Mouse (Mus musculus): Measurements from ENCODE around the gene Ccni. TPM values are rescaled to one million over a fixed set of nuclear protein-coding genes. Genes with fewer than 3 reads are reported as not detected.

Ccni gene
- polyA plus RNA-seq, 1 experiment from 2014 or later = 142 TPM

GRCm38 (mm10) chr5:93172536-93172935, 33.8 kb downstream of the Ccni start:
- peaks cover 11 to 12% of the 10 kb centered on the region in 2 experiments; a peak in 3 of 4 replicates for H3K4me1 ChIP-seq (ENCODE audit: control insufficient read depth in 2 of 2, insufficient read depth in 2 of 2, low read length in 2 of 2)
- peak; percentile 63 for ATAC-seq (ENCODE audit: insufficient number of reproducible peaks, insufficient read depth, low FRiP score, low read depth)
- WGBS = 25% methylated on average over 6 of the region's 6 CpGs
- no peak overlapping the region for H3K4me3 ChIP-seq (ENCODE audit: control insufficient read depth in 1 of 2, insufficient read depth in 1 of 2, low read depth in 1 of 2, low read length in 2 of 2)
- peak overlapping the region; percentile 41 for H3K27ac ChIP-seq (replicated peaks in 1 of 2; ENCODE audit: control insufficient read depth in 1 of 2, insufficient read depth in 1 of 2, low read depth in 2 of 2, low read length in 2 of 2)
- H3K4me2 ChIP-seq (ENCODE audit: low read length) = peak overlapping the region; percentile 13; the same call in 1 of the 2 replicates
- no peaks in the 10 kb centered on the region for H3K9me3 ChIP-seq (ENCODE audit: control insufficient read depth, low read length)
- no peak overlapping the region for H3K9ac ChIP-seq (ENCODE audit: low read length)
- peaks cover 84% of the 10 kb centered on the region for H3K36me3 ChIP-seq (ENCODE audit: control insufficient read depth, insufficient read depth, low read length)
- no peaks in the 10 kb centered on the region for H3K27me3 ChIP-seq (ENCODE audit: control insufficient read depth, insufficient read depth, low read length)

DNA sequence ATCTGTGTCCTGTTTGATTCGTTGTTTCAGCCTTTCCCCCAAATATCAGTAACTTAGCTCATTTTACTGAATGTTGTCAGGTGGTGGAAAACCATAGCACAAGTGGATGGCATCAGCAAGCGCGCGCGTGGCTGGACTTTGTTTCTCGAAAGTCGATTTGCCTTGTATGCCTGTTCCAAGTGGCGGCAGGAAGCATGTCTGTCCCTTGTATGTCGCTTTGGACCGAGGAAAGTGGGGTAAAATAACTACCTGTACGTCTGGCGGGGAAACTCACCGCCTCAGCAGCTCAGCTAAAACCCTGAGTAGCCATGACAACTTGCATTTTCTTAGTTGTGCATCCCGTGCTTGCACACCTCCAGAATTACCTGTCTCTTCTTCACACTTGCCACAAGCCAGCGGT, 34.9 kb downstream of the Ccni start:
- Histone ChIP-seq H3K9ac (ENCODE audit: low read length) (no peak overlapping the region), H3K27ac (replicated peaks in 1 of 2; ENCODE audit: control insufficient read depth in 1 of 2, insufficient read depth in 1 of 2, low read depth in 2 of 2, low read length in 2 of 2) (no peak overlapping the region), H3K9me3 (ENCODE audit: control insufficient read depth, low read length) (no peaks in the 10 kb centered on the region), H3K4me1 (ENCODE audit: control insufficient read depth in 2 of 2, insufficient read depth in 2 of 2, low read length in 2 of 2) (peaks cover 11 to 12% of the 10 kb centered on the region in 2 experiments; a peak in 3 of 4 replicates), H3K27me3 (ENCODE audit: control insufficient read depth, insufficient read depth, low read length) (no peaks in the 10 kb centered on the region), H3K4me3 (ENCODE audit: control insufficient read depth in 1 of 2, insufficient read depth in 1 of 2, low read depth in 1 of 2, low read length in 2 of 2) (no peak overlapping the region), H3K36me3 (ENCODE audit: control insufficient read depth, insufficient read depth, low read length) (peaks cover 84% of the 10 kb centered on the region), H3K4me2 (ENCODE audit: low read length) (no peak overlapping the region)
- WGBS = 95% methylated on average over 15 of the region's 15 CpGs
- no peak for ATAC-seq (ENCODE audit: insufficient number of reproducible peaks, insufficient read depth, low FRiP score, low read depth)

GRCm38 (mm10) chr5:93168654-93169053, 37.6 kb downstream of the Ccni start:
- Histone ChIP-seq H3K36me3 (ENCODE audit: control insufficient read depth, insufficient read depth, low read length) (peaks cover 87% of the 10 kb centered on the region), H3K9me3 (ENCODE audit: control insufficient read depth, low read length) (no peaks in the 10 kb centered on the region), H3K27me3 (ENCODE audit: control insufficient read depth, insufficient read depth, low read length) (no peaks in the 10 kb centered on the region), H3K4me3 (ENCODE audit: control insufficient read depth in 1 of 2, insufficient read depth in 1 of 2, low read depth in 1 of 2, low read length in 2 of 2) (no peak overlapping the region), H3K4me2 (ENCODE audit: low read length) (no peak overlapping the region), H3K4me1 (ENCODE audit: control insufficient read depth in 2 of 2, insufficient read depth in 2 of 2, low read length in 2 of 2) (peaks cover 11 to 12% of the 10 kb centered on the region in 2 experiments; a peak in 3 of 4 replicates), H3K27ac (replicated peaks in 1 of 2; ENCODE audit: control insufficient read depth in 1 of 2, insufficient read depth in 1 of 2, low read depth in 2 of 2, low read length in 2 of 2) (no peak overlapping the region), H3K9ac (ENCODE audit: low read length) (no peak overlapping the region)
- no peak for ATAC-seq (ENCODE audit: insufficient number of reproducible peaks, insufficient read depth, low FRiP score, low read depth)
- 90% methylated on average over 6 of the region's 6 CpGs for WGBS

DNA sequence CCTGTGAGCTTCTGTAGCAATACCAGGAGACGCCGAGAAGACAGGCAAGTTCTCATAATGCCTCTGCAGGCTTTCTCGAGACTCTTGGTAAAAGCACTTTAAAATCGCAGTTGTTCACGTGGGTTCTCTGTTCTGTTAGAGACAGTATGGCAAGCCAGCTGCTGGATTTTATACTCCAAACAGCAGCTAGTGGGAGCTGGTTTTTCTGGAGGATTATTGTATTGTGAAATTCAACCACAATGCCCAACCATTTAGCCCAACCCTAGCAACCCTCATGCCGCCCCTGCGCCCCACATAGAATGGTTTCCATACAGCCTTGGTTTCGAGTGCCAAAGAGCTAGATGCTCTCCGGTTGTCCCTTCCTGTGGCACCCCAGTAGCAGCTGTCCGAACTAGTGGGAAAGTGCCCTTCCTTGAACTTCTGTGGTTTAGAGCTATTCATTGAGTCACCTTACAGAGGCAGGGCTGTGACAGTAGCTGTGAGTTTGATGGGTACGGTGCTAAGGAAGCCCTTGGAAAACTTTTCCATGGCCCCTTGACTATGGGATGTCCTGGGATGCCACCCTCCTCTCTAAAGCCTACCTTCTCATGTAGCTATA, 38.3 kb downstream of the Ccni start:
- Histone ChIP-seq H3K4me2 (ENCODE audit: low read length) (no peak overlapping the region), H3K4me1 (ENCODE audit: control insufficient read depth in 2 of 2, insufficient read depth in 2 of 2, low read length in 2 of 2) (peaks cover 11 to 12% of the 10 kb centered on the region in 2 experiments; a peak in 3 of 4 replicates), H3K9me3 (ENCODE audit: control insufficient read depth, low read length) (no peaks in the 10 kb centered on the region), H3K27me3 (ENCODE audit: control insufficient read depth, insufficient read depth, low read length) (no peaks in the 10 kb centered on the region), H3K4me3 (ENCODE audit: control insufficient read depth in 1 of 2, insufficient read depth in 1 of 2, low read depth in 1 of 2, low read length in 2 of 2) (no peak overlapping the region), H3K27ac (replicated peaks in 1 of 2; ENCODE audit: control insufficient read depth in 1 of 2, insufficient read depth in 1 of 2, low read depth in 2 of 2, low read length in 2 of 2) (no peak overlapping the region), H3K9ac (ENCODE audit: low read length) (no peak overlapping the region), H3K36me3 (ENCODE audit: control insufficient read depth, insufficient read depth, low read length) (peaks cover 85% of the 10 kb centered on the region)
- no peak for ATAC-seq (ENCODE audit: insufficient number of reproducible peaks, insufficient read depth, low FRiP score, low read depth)
- 96% methylated on average over 11 of the region's 11 CpGs for WGBS

DNA sequence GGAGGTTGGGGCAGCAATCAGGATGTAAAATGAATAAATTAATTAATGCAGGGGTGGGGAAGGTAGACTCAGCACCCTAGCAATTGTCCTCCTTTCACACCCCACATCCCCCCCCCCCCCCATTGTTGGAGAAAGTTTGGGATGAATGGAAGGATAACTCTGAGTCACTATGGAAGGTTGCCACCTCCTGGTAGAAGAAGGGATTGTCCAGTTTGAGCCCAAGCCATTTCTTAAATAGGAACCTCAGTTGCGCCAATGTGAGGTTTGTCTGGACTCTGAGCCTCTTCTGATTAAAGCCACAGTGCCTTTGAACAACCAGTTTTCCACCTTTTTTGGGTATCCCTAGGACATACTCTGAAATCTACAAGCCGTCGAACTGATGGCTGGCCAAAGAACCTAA, 42.8 kb downstream of the Ccni start:
- peaks cover 87% of the 10 kb centered on the region for H3K36me3 ChIP-seq (ENCODE audit: control insufficient read depth, insufficient read depth, low read length)
- no peak for ATAC-seq (ENCODE audit: insufficient number of reproducible peaks, insufficient read depth, low FRiP score, low read depth)
- no peak overlapping the region for H3K27ac ChIP-seq (replicated peaks in 1 of 2; ENCODE audit: control insufficient read depth in 1 of 2, insufficient read depth in 1 of 2, low read depth in 2 of 2, low read length in 2 of 2)
- H3K4me2 ChIP-seq (ENCODE audit: low read length) = no peak overlapping the region
- no peaks in the 10 kb centered on the region for H3K4me1 ChIP-seq (ENCODE audit: control insufficient read depth in 2 of 2, insufficient read depth in 2 of 2, low read length in 2 of 2)
- no peaks in the 10 kb centered on the region for H3K27me3 ChIP-seq (ENCODE audit: control insufficient read depth, insufficient read depth, low read length)
- WGBS = 71% methylated on average over 3 of the region's 3 CpGs
- H3K4me3 ChIP-seq (ENCODE audit: control insufficient read depth in 1 of 2, insufficient read depth in 1 of 2, low read depth in 1 of 2, low read length in 2 of 2) = no peak overlapping the region
- no peak overlapping the region for H3K9ac ChIP-seq (ENCODE audit: low read length)
- H3K9me3 ChIP-seq (ENCODE audit: control insufficient read depth, low read length) = no peaks in the 10 kb centered on the region

GRCm38 (mm10) chr5:93154401-93154800, 51.9 kb downstream of the Ccni start:
- Histone ChIP-seq H3K9ac (ENCODE audit: low read length) (no peak overlapping the region), H3K27me3 (ENCODE audit: control insufficient read depth, insufficient read depth, low read length) (no peaks in the 10 kb centered on the region), H3K27ac (replicated peaks in 1 of 2; ENCODE audit: control insufficient read depth in 1 of 2, insufficient read depth in 1 of 2, low read depth in 2 of 2, low read length in 2 of 2) (no peak overlapping the region), H3K4me1 (ENCODE audit: control insufficient read depth in 2 of 2, insufficient read depth in 2 of 2, low read length in 2 of 2) (peaks cover 27 to 34% of the 10 kb centered on the region in 2 experiments), H3K36me3 (ENCODE audit: control insufficient read depth, insufficient read depth, low read length) (peaks cover 47% of the 10 kb centered on the region), H3K4me3 (ENCODE audit: control insufficient read depth in 1 of 2, insufficient read depth in 1 of 2, low read depth in 1 of 2, low read length in 2 of 2) (no peak overlapping the region), H3K9me3 (ENCODE audit: control insufficient read depth, low read length) (no peaks in the 10 kb centered on the region), H3K4me2 (ENCODE audit: low read length) (no peak overlapping the region)
- 90% methylated on average over 11 of the region's 11 CpGs for WGBS
- ATAC-seq (ENCODE audit: insufficient number of reproducible peaks, insufficient read depth, low FRiP score, low read depth) = no peak

- Histone ChIP-seq H3K36me3 (ENCODE audit: control insufficient read depth, insufficient read depth, low read length) (peaks cover 33% of the 10 kb centered on the region), H3K9me3 (ENCODE audit: control insufficient read depth, low read length) (no peaks in the 10 kb centered on the region), H3K4me1 (ENCODE audit: control insufficient read depth in 2 of 2, insufficient read depth in 2 of 2, low read length in 2 of 2) (peaks cover 28 to 38% of the 10 kb centered on the region in 2 experiments), H3K9ac (ENCODE audit: low read length) (no peak overlapping the region), H3K4me3 (ENCODE audit: control insufficient read depth in 1 of 2, insufficient read depth in 1 of 2, low read depth in 1 of 2, low read length in 2 of 2) (no peak overlapping the region), H3K4me2 (ENCODE audit: low read length) (no peak overlapping the region), H3K27me3 (ENCODE audit: control insufficient read depth, insufficient read depth, low read length) (no peaks in the 10 kb centered on the region), H3K27ac (replicated peaks in 1 of 2; ENCODE audit: control insufficient read depth in 1 of 2, insufficient read depth in 1 of 2, low read depth in 2 of 2, low read length in 2 of 2) (peak overlapping the region in 1 of 2 experiments; percentile 3; a peak in 1 of 4 replicates)
- WGBS = 73% methylated on average over 4 of the region's 4 CpGs
- no peak for ATAC-seq (ENCODE audit: insufficient number of reproducible peaks, insufficient read depth, low FRiP score, low read depth)
Observed at GRCm38 (mm10) chr5:93152451-93152850, 53.8 kb downstream of the Ccni start.

- Histone ChIP-seq H3K4me1 (ENCODE audit: control insufficient read depth in 2 of 2, insufficient read depth in 2 of 2, low read length in 2 of 2) (peaks cover 28 to 38% of the 10 kb centered on the region in 2 experiments), H3K4me3 (ENCODE audit: control insufficient read depth in 1 of 2, insufficient read depth in 1 of 2, low read depth in 1 of 2, low read length in 2 of 2) (no peak overlapping the region), H3K27me3 (ENCODE audit: control insufficient read depth, insufficient read depth, low read length) (no peaks in the 10 kb centered on the region), H3K27ac (replicated peaks in 1 of 2; ENCODE audit: control insufficient read depth in 1 of 2, insufficient read depth in 1 of 2, low read depth in 2 of 2, low read length in 2 of 2) (peak overlapping the region in 1 of 2 experiments; percentile 3; a peak in 1 of 4 replicates), H3K9ac (ENCODE audit: low read length) (no peak overlapping the region), H3K36me3 (ENCODE audit: control insufficient read depth, insufficient read depth, low read length) (peaks cover 29% of the 10 kb centered on the region), H3K4me2 (ENCODE audit: low read length) (no peak overlapping the region), H3K9me3 (ENCODE audit: control insufficient read depth, low read length) (no peaks in the 10 kb centered on the region)
- no peak for ATAC-seq (ENCODE audit: insufficient number of reproducible peaks, insufficient read depth, low FRiP score, low read depth)
- WGBS = 62% methylated on average over 6 of the region's 6 CpGs
Observed at GRCm38 (mm10) chr5:93151985-93152384, 54.3 kb downstream of the Ccni start.
